Mouse (Mus musculus) neutrophil, adult 83 days (primary cell): Measurements from ENCODE around the gene Calca. TPM values are rescaled to one million over a fixed set of nuclear protein-coding genes. Genes with fewer than 3 reads are reported as not detected.

Source experiments
- total RNA-seq, 2 experiments: library from RNA; stranded (reverse); gene quantifications; one replicate each; pipeline ENCODE4 v1.2.4; 2023

Gene Calca
- not detected for total RNA-seq

DNA sequence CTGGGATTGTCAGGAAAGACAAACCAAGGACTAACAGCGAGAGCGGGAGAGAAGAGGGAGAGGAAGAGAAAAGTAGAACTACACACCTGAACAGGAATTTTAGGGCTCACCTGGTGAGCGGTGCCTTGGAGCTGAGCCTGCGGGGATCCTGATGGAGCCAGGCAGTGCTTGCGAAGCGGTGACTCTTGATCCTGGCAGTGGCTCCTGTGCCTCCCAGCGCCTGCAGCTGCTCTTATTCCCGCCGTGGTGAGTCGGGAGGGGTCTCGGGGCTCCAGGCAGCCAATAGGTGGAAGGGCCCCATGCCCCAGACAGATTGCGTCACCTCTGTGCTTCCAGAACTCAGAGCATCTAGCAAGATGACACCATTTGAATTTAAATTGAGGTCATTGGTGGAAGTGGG, at the start of gene Calca:
Gene Calca (minus strand): TSS at position 256 of the 400 bp plus-strand sequence.

Other genes with a start within 250 kb of the Calca start
- gene Pde3b, start 221.1 kb downstream of the Calca start, total RNA-seq, result 1 to 10 TPM; 5.5 to 8.2 TPM
- 1 to 10 TPM; 1.2 to 1.3 TPM for gene Cyp2r1, start 73.4 kb downstream of the Calca start, total RNA-seq
- gene Calcb, start 82.3 kb upstream of the Calca start, total RNA-seq, result not detected
- under 1 TPM; 0.44 to 0.90 TPM for gene Insc, start 107.3 kb upstream of the Calca start, total RNA-seq